ENCODE assay signal across 9 mouse cellular contexts in genomic region chr6:145747671-145748640, GRCm38 (mm10). TPM values are rescaled to one million over a fixed set of nuclear protein-coding genes. Genes with fewer than 3 reads are reported as not detected.
DNase-seq lines count a peak whose midpoint lies in the region; ATAC-seq and TF ChIP-seq lines count a peak whose summit lies in the region.
"Had no signal": no experiment of that assay in that cellular context is flagged by ENCODE, and none has a peak within 500 bp of the region (broad histone marks: within the 10 kb centered on the region; RNA-seq: fewer than 3 reads in every experiment).

No protein-coding gene starts in this region.

- WGBS in bone marrow, adult 2 months = 16% methylated on average over 16 of the region's 16 CpGs
- 7% methylated on average over 16 of the region's 16 CpGs for WGBS in heart, embryonic 14.5 days
- 8% methylated on average over 16 of the region's 16 CpGs for WGBS in limb, embryonic 15.5 days
- 16% methylated on average over 16 of the region's 16 CpGs for WGBS in small intestine, adult 2 months

- ATAC-seq in heart, embryonic 14.5 days (ENCODE audit: insufficient number of reproducible peaks, insufficient read depth, low FRiP score, low read depth) = no peak
- ATAC-seq in limb, embryonic 15.5 days (ENCODE audit: insufficient number of reproducible peaks, low FRiP score, low TSS enrichment, low read depth) = no peak

- H3K4me3 ChIP-seq in bone marrow, adult 2 months (replicated peaks; ENCODE audit: control insufficient read depth, low read depth, low read length) = peak overlapping the region; percentile 67
- peak overlapping the region; percentile 85 to 91 for H3K4me3 ChIP-seq in heart, embryonic 14.5 days (ENCODE audit: control insufficient read depth in 1 of 2, insufficient read depth in 1 of 2, low read depth in 1 of 2, low read length in 2 of 2)
- peak overlapping the region; percentile 74 for H3K4me3 ChIP-seq in limb, embryonic 15.5 days
- peak overlapping the region; percentile 68 for H3K4me3 ChIP-seq in small intestine, adult 2 months (ENCODE audit: low read depth, low read length)

- peak overlapping the region; percentile 94 for H3K9ac ChIP-seq in heart, embryonic 14.5 days (ENCODE audit: low read length)
- H3K9ac ChIP-seq in limb, embryonic 15.5 days = peak overlapping the region; percentile 87

- peaks cover 13% of the 10 kb centered on the region for H3K36me3 ChIP-seq in heart, embryonic 14.5 days (ENCODE audit: control insufficient read depth, insufficient read depth, low read length)
- peaks cover 10% of the 10 kb centered on the region for H3K36me3 ChIP-seq in limb, embryonic 15.5 days
- H3K36me3 ChIP-seq in small intestine, adult 2 months (ENCODE audit: control insufficient read depth, insufficient read depth, low read length) = no peaks in the 10 kb centered on the region

- no peaks in the 10 kb centered on the region; the same call in 1 of the 2 replicates for H3K4me1 ChIP-seq in bone marrow, adult 2 months (ENCODE audit: control insufficient read depth, insufficient read depth, low read length)
- peaks cover 7 to 46% of the 10 kb centered on the region in 2 experiments for H3K4me1 ChIP-seq in heart, embryonic 14.5 days (ENCODE audit: control insufficient read depth in 2 of 2, insufficient read depth in 2 of 2, low read length in 2 of 2)
- peaks cover 22% of the 10 kb centered on the region for H3K4me1 ChIP-seq in limb, embryonic 15.5 days
- peaks cover 4% of the 10 kb centered on the region; the same call in 1 of the 2 replicates for H3K4me1 ChIP-seq in small intestine, adult 2 months (ENCODE audit: control insufficient read depth, insufficient read depth, insufficient read length, low read length)

- H3K27me3 ChIP-seq in heart, embryonic 14.5 days (ENCODE audit: control insufficient read depth, insufficient read depth, low read length) = no peaks in the 10 kb centered on the region
- no peaks in the 10 kb centered on the region for H3K27me3 ChIP-seq in limb, embryonic 15.5 days
- H3K27me3 ChIP-seq in small intestine, adult 2 months (ENCODE audit: control insufficient read depth, insufficient read depth, low read length) = peaks cover 20% of the 10 kb centered on the region
- H3K27me3 ChIP-seq: Patski had no signal

- intact Hi-C loops in heart, postnatal 36 days (cut with DNase I) = loop anchor here (2.0 kb wide), 1 partner anchor 45 kb away; no protein-coding TSS in a partner anchor
- intact Hi-C loops in gastrocnemius, postnatal 14 days (cut with DNase I; ENCODE audit: low total_unique reads) = loop anchor here (10.0 kb wide), 1 partner anchor 47 kb away; no protein-coding TSS in a partner anchor

- no peak overlapping the region for H3K27ac ChIP-seq in bone marrow, adult 2 months (ENCODE audit: control insufficient read depth, insufficient read depth, low read depth, low read length, poor library complexity)
- peak overlapping the region; percentile 93 to 98 for H3K27ac ChIP-seq in heart, embryonic 14.5 days (replicated peaks in 1 of 2; ENCODE audit: control insufficient read depth in 1 of 2, insufficient read depth in 1 of 2, low read depth in 2 of 2, low read length in 2 of 2)
- peak overlapping the region; percentile 95 for H3K27ac ChIP-seq in limb, embryonic 15.5 days
- no peak overlapping the region; the same call in 1 of the 2 replicates for H3K27ac ChIP-seq in small intestine, adult 2 months (ENCODE audit: insufficient read depth, low read depth, low read length)

- TF ChIP-seq POLR2A in bone marrow, adult 2 months (IDR thresholded peaks at IDR 0.05; ENCODE audit: borderline replicate concordance, control insufficient read depth, low read depth, low read length) = no peak
- no peak for TF ChIP-seq POLR2A in small intestine, adult 2 months (IDR thresholded peaks at IDR 0.05; ENCODE audit: low read depth, low read length)

- peak overlapping the region; percentile 78 for H3K4me2 ChIP-seq in heart, embryonic 14.5 days (ENCODE audit: low read length)
- peak overlapping the region; percentile 76 for H3K4me2 ChIP-seq in limb, embryonic 15.5 days

- peak; percentile 90 for DNase-seq in heart, adult 11 months
- DNase-seq in heart, postnatal 36 days = no peak
- no peak for DNase-seq in spleen, adult 18-20 months
- no peak for DNase-seq in gastrocnemius, postnatal 14 days

- no peaks in the 10 kb centered on the region for H3K9me3 ChIP-seq in heart, embryonic 14.5 days (ENCODE audit: control insufficient read depth, low read length)
- H3K9me3 ChIP-seq in limb, embryonic 15.5 days = no peaks in the 10 kb centered on the region

- TF ChIP-seq CTCF in bone marrow, adult 2 months (IDR thresholded peaks at IDR 0.05; ENCODE audit: control insufficient read depth, insufficient read depth, low read length) = no peak
- TF ChIP-seq CTCF in small intestine, adult 2 months (IDR thresholded peaks at IDR 0.05; ENCODE audit: extremely low read depth, insufficient read length, insufficient replicate concordance, low read depth, low read length) = no peak

RNA-seq across cellular contexts. Expression of gene Rassf8, which starts 1.4 kb away (rescaled TPM):
- 10 to 100 TPM; 48.9 to 51.9 TPM for total RNA-seq in heart, postnatal 36 days (2021)
- polyA plus RNA-seq in bone marrow, adult 2 months (2011; ENCODE audit: insufficient read depth, insufficient read length, low replicate concordance, missing spikeins) = 3.0 and 3.5 TPM in 2 replicates
- polyA plus RNA-seq in heart, embryonic 14.5 days (2014; fragmentation: Nextera tagmentation; extraction: Ambion mirVana) = 12.7 and 15.7 TPM in 2 replicates
- 9.9 and 13.6 TPM in 2 replicates for polyA plus RNA-seq in limb, embryonic 15.5 days (2015; fragmentation: Nextera tagmentation; extraction: Ambion mirVana)
- polyA plus RNA-seq in small intestine, adult 2 months (2012; rRNA removed) = 1.1 and 1.3 TPM in 2 replicates
- 10 to 100 TPM; 29.7 to 34.8 TPM for total RNA-seq in gastrocnemius, postnatal 14 days (2021)

Comparison
In these comparisons a context has a peak if more than half of its experiments do, and no peak if none do; other contexts are left out.
1. H3K27ac ChIP-seq: peak in heart, embryonic 14.5 days (2 of 2) and limb, embryonic 15.5 days (single experiment); none in bone marrow, adult 2 months (single experiment) and small intestine, adult 2 months (single experiment).
2. Peak in every context shown above with its lines, with median percentiles within 50 percentile points of each other: H3K4me3 ChIP-seq.